Mouse (Mus musculus): ENCODE measurements around the gene Fancg.

GRCm38 (mm10) chr4:42998022-42998421 lies 12.3 kb downstream of the Fancg start:
- no peak for TF ChIP-seq POLR2A (IDR thresholded peaks at IDR 0.05; ENCODE audit: borderline replicate concordance, insufficient read depth, low read length)
- TF ChIP-seq CTCF (IDR thresholded peaks at IDR 0.05; ENCODE audit: borderline replicate concordance, insufficient read depth, low read depth, low read length): no peak

Data from cerebellum, adult 2 months (tissue).